Mouse (Mus musculus) embryonic facial prominence, embryonic 13.5 days (tissue): ENCODE results near the gene Fibp. TPM values are rescaled to one million over a fixed set of nuclear protein-coding genes. Genes with fewer than 3 reads are reported as not detected.
A peak's percentile ranks its signal among the peaks of the same experiment; 100 is the strongest.

Source experiments
- ATAC-seq: fragments of 200-750 bp; cut with Nextera tagmentation; 2 replicates; pipeline ENCODE4 v1.8.0; 2017; ENCODE audit warnings: low read depth; ENCODE audit not compliant: insufficient number of reproducible peaks, insufficient read depth, low FRiP score, low TSS enrichment
- H3K27ac ChIP-seq: fragments of 300-500 bp; sonication (generic); 2 replicates; pipeline ENCODE4 v1.5.1; 2015; ENCODE audit warnings: moderate library complexity, mild to moderate bottlenecking, inconsistent platforms
- H3K27me3 ChIP-seq: fragments of 300-500 bp; sonication (generic); 2 replicates; pipeline ENCODE4 v1.6.1; 2015; ENCODE audit warnings: mild to moderate bottlenecking, inconsistent platforms
- H3K36me3 ChIP-seq: fragments of 300-500 bp; sonication (generic); 2 replicates; pipeline ENCODE4 v1.6.1; 2015; ENCODE audit warnings: mild to moderate bottlenecking, inconsistent platforms
- H3K4me1 ChIP-seq: fragments of 300-500 bp; sonication (generic); 2 replicates; pipeline ENCODE4 v1.6.1; 2015; ENCODE audit warnings: inconsistent platforms
- H3K4me2 ChIP-seq: fragments of 300-500 bp; sonication (generic); 2 replicates; pipeline ENCODE4 v1.6.1; 2015; ENCODE audit warnings: moderate library complexity, mild to moderate bottlenecking, inconsistent platforms
- H3K4me3 ChIP-seq: fragments of 300-500 bp; sonication (generic); 2 replicates; pipeline ENCODE4 v1.5.1; 2015; ENCODE audit warnings: mild to moderate bottlenecking, inconsistent platforms
- H3K9ac ChIP-seq: fragments of 300-500 bp; sonication (generic); 2 replicates; pipeline ENCODE4 v1.6.1; 2015; ENCODE audit warnings: mild to moderate bottlenecking, inconsistent platforms
- H3K9me3 ChIP-seq: fragments of 300-500 bp; sonication (generic); 2 replicates; pipeline ENCODE4 v1.6.1; 2016; ENCODE audit warnings: inconsistent platforms
- WGBS: fragments of 180-500 bp; shearing (Covaris S2); methylation state at CpG from one replicate; pipeline ENCODE4 v1.1.7; 2015; ENCODE audit warnings: mixed read lengths; 5-methylcytosine and 5-hydroxymethylcytosine counted together
- polyA plus RNA-seq: library from polyadenylated mRNA; unstranded; fragments of >200 nt; fragmentation: Nextera tagmentation; extraction: Ambion mirVana; gene quantifications from 2 replicates; pipeline ENCODE4 v1.2.1, GENCODE M21; 2015

Fibp gene
- 138 and 144 TPM in 2 replicates for polyA plus RNA-seq

DNA sequence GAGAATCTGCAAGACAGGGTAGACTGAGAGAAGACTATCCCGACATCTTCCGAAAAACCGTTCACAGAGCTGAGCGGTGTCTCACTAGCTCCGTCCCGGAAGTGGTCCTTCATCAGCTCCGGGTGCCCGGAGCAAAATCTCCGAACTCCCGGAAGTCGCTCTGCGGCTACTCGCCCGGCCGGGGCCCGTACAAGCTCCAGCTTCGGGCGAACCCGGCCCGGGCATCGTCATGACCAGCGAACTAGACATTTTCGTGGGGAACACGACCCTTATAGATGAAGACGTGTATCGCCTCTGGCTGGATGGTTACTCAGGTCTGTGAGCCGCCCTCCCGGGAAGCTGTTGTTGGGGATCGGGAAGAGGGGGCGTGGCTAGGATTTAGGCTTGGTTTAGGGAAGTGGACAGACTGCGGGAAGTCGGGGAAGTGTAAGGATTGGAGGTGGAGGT lies at the start of gene Fibp:
Fibp (plus strand) TSS at position 151 of the 447 bp plus-strand sequence.
- ATAC-seq = 0 out of 2 replicates have a peak, but pooled peaks have one; percentile 53
- Histone ChIP-seq H3K9ac (peak within 1 kb of the TSS; percentile 79), H3K36me3 (peaks cover 35% of the 10 kb centered on the region), H3K27ac (peak within 1 kb of the TSS; percentile 70), H3K9me3 (no peaks in the 10 kb centered on the region), H3K4me2 (peak within 1 kb of the TSS; percentile 91), H3K27me3 (peaks cover 7% of the 10 kb centered on the region; the same call in 1 of the 2 replicates), H3K4me1 (peaks cover 39% of the 10 kb centered on the region), H3K4me3 (peak within 1 kb of the TSS; percentile 68)
- under 1% methylated on average over 32 of the region's 32 CpGs for WGBS

DNA sequence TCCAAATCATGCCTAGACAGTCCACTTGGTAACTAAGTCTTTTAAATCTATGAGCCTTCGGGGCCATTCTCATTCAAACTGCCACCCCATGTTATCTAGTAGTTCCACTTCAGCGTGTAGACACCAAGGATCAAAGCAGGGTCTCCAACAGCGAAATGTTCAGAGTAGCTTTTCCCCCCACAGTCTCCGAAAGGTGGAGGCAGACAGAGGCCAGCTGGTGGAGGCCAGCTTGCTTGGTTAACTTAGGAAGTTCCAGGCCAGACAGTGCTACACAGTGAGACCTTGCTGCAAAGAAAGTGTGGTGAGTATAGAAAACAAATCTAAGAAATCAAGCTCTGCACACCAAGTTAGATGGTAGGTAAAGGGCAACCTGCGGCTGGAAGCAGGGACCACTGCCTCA lies 49.8 kb upstream of the Fibp start:
- Histone ChIP-seq H3K27ac (no peak overlapping the region), H3K27me3 (no peaks in the 10 kb centered on the region), H3K36me3 (no peaks in the 10 kb centered on the region), H3K9me3 (no peaks in the 10 kb centered on the region), H3K9ac (no peak overlapping the region), H3K4me1 (peaks cover 19% of the 10 kb centered on the region), H3K4me3 (no peak overlapping the region), H3K4me2 (no peak overlapping the region)
- 84% methylated on average over 5 of the region's 5 CpGs for WGBS
- no peak for ATAC-seq

DNA sequence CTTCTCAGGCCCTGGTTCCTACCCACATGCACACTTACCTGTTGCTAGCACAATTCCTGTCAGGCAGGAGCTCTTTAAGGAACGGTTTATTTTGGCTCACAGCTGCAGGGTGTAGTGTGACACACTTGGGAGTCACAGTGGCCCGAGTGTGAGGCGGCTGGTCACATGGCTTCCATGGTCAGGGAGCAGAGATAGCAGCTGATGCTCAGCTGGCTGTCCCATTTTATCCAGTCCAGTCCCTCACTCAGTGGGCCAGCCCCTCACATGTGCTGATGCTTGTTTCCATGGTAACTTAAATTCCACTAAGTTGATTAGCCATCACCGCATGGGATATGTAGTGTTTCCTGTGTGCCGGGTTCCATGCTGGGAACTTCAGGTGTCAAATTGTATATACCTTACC lies 48.5 kb upstream of the Fibp start:
- no peak for ATAC-seq
- Histone ChIP-seq H3K4me3 (no peak overlapping the region), H3K9me3 (no peaks in the 10 kb centered on the region), H3K4me1 (peaks cover 15% of the 10 kb centered on the region), H3K27me3 (no peaks in the 10 kb centered on the region), H3K4me2 (no peak overlapping the region), H3K36me3 (no peaks in the 10 kb centered on the region), H3K27ac (no peak overlapping the region), H3K9ac (no peak overlapping the region)
- WGBS = 46% methylated on average over 5 of the region's 5 CpGs

DNA sequence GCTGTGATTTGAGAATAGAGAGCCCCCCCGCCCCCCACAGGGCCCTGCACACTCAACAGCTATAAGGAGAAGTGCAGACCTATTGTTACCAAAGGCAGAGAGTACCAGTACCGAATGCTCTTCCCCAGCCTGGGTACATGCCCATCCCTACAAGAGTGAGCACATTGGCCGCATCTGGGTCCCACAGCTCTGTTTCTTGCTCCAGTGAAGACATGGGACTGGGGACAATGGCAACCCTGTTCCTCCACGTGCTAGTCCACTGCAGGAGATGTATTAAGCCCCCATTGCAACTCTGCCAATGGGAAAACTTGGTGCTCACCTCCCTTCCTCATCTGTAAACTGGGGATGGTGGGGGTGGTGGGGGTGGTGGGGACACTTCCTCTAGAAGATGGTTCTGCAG lies 46.6 kb upstream of the Fibp start:
- Histone ChIP-seq H3K9me3 (no peaks in the 10 kb centered on the region), H3K27me3 (no peaks in the 10 kb centered on the region), H3K9ac (no peak overlapping the region), H3K4me1 (0 out of 2 replicates have a peak, but pooled peaks cover 8% of the 10 kb centered on the region), H3K27ac (no peak overlapping the region), H3K4me2 (no peak overlapping the region), H3K4me3 (no peak overlapping the region), H3K36me3 (no peaks in the 10 kb centered on the region)
- WGBS = 66% methylated on average over 4 of the region's 4 CpGs
- ATAC-seq = no peak

DNA sequence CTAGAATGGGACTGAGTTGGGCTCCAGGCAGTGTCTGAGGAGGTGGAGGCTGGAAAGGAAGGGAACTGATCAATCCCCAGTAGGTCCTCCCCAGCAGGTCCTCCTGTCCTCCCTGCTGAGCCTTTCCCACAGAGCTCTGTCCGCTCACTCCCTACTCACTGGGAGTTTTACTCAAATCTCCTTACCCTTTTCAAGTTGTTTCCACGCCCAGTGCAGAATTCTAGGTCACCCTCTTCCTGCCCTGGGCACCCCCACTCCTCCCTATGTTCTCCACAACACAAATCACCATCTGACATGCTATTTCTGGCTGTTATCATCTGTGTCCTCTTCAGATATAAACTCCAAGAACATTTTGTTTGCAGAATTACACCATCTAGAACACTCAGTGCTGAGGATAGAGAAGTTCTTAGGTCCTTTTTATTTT lies 45.9 kb upstream of the Fibp start:
- Histone ChIP-seq H3K36me3 (peaks cover 5% of the 10 kb centered on the region), H3K4me1 (0 out of 2 replicates have a peak, but pooled peaks cover 5% of the 10 kb centered on the region), H3K4me3 (no peak overlapping the region), H3K4me2 (no peak overlapping the region), H3K27me3 (no peaks in the 10 kb centered on the region), H3K9ac (no peak overlapping the region), H3K9me3 (no peaks in the 10 kb centered on the region), H3K27ac (no peak overlapping the region)
- ATAC-seq = no peak
- WGBS = 51% methylated on average over 2 of the region's 2 CpGs

DNA sequence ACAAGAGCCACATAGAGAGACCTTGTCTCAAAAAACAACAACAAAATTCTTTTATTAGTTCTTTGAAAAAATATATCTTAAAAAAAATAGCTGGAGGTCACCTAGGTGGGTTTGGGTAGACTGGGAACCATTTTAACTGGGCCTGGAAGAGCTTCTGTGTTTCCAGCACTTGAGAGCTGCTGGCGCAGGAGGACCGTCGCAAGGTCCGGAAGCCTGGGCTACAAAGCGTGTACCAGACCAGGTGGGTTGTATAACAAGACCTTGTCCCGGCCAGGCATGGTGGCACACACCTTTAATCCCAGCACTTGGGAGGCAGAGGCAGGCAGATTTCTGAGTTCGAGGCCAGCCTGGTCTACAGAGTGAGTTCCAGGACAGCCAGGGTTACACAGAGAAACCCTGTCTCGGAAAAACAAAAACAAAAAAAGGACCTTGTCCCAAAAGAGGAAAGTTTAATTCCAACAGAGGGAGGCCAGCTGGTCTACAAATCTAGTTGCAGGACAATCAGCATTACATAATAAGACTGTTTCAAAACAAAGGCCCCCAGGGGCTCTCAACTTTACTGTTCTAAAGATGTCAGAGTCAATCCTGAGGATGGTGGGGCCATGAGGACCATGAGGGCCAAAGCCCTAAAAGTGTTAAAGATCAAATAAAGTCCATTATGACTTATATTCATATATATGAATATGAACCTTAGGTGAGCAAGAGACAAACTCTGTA lies 41.5 kb upstream of the Fibp start:
- 95% methylated on average over 8 of the region's 8 CpGs for WGBS
- peaks cover 42% of the 10 kb centered on the region for H3K36me3 ChIP-seq

DNA sequence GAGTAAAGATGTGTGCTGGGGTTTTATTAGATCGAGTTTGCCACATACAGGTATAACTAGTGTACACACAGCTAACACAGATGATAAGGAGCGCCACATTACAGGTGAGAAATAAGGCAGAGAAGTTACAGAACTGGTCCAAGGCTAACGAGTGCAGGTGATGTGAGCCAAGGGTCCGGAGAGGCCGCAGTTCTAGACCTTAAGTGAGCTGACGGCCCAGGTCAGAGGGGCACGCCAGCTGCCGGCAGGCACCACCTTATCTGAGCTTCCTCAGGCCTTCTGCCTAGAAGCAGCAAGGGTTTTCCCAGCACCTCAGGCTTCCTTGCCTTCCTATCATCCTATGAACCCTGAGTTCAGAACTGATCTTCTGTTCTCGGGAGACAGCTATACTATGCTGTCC lies 40.8 kb upstream of the Fibp start:
- no peaks in the 10 kb centered on the region for H3K9me3 ChIP-seq
- H3K4me1 ChIP-seq = peaks cover 21% of the 10 kb centered on the region
- no peak overlapping the region for H3K4me2 ChIP-seq
- no peaks in the 10 kb centered on the region for H3K27me3 ChIP-seq
- no peak for ATAC-seq
- H3K9ac ChIP-seq = no peak overlapping the region
- 90% methylated on average over 9 of the region's 9 CpGs for WGBS
- H3K4me3 ChIP-seq = no peak overlapping the region
- peaks cover 42% of the 10 kb centered on the region for H3K36me3 ChIP-seq
- H3K27ac ChIP-seq = no peak overlapping the region

More for the DNA sequence above, 41.5 kb upstream of the Fibp start:
- no peak for ATAC-seq
- Histone ChIP-seq H3K4me1 (peaks cover 20% of the 10 kb centered on the region), H3K9me3 (no peaks in the 10 kb centered on the region), H3K4me2 (no peak overlapping the region), H3K9ac (no peak overlapping the region), H3K27ac (no peak overlapping the region), H3K4me3 (no peak overlapping the region), H3K27me3 (no peaks in the 10 kb centered on the region)

DNA sequence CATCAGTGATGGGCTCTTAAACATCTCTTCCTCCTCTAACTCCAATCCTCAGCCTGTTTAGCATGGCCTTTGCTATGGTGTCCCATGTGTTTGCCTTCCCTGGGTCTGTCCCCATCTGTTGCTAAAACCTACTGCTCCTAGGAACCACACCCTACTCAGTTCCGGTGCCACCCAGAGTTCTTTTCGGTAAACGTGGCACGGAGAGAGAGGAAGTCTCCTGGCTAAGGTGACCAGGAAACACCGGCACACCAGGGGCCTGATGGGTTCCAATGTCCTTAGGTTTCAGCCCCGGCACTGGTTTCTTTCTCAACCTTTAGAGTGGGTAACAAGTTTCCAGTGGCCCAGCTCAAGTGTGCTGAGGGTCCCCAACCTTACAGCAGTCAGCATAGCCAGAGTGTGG lies 39.8 kb upstream of the Fibp start:
- Histone ChIP-seq H3K9me3 (no peaks in the 10 kb centered on the region), H3K4me3 (no peak overlapping the region), H3K36me3 (peaks cover 42% of the 10 kb centered on the region), H3K27ac (no peak overlapping the region), H3K9ac (no peak overlapping the region), H3K4me1 (peaks cover 21% of the 10 kb centered on the region), H3K4me2 (no peak overlapping the region), H3K27me3 (no peaks in the 10 kb centered on the region)
- WGBS = 91% methylated on average over 6 of the region's 6 CpGs
- ATAC-seq = no peak

DNA sequence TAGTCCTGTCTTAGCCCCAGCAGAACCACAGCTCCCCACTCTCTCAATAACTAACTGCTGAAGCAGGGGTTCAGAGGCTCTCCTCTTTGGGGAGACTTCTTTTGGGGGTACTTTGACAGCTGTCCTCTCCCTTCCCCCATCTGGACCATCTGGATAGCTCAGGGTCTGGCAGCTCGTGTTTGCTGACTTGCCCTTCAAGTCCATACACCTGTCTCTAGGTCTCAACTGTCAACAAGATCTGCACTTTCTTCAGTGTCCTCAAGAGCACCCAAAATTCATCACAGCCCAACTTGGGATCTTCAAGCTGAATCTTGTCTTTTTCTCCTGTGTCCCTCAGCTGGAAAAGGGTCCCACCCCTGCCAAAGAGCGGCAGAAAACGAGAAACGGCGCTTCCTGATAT lies 38.6 kb upstream of the Fibp start:
- H3K9me3 ChIP-seq = no peaks in the 10 kb centered on the region
- H3K9ac ChIP-seq = peak overlapping the region; percentile 49; the same call in 1 of the 2 replicates
- peaks cover 51% of the 10 kb centered on the region for H3K36me3 ChIP-seq
- 83% methylated on average over 5 of the region's 5 CpGs for whole genome bisulfite sequencing
- H3K4me1 ChIP-seq = peaks cover 32% of the 10 kb centered on the region
- ATAC-seq = no peak
- H3K4me2 ChIP-seq = no peak overlapping the region
- no peaks in the 10 kb centered on the region for H3K27me3 ChIP-seq
- H3K4me3 ChIP-seq = no peak overlapping the region
- H3K27ac ChIP-seq = no peak overlapping the region

DNA sequence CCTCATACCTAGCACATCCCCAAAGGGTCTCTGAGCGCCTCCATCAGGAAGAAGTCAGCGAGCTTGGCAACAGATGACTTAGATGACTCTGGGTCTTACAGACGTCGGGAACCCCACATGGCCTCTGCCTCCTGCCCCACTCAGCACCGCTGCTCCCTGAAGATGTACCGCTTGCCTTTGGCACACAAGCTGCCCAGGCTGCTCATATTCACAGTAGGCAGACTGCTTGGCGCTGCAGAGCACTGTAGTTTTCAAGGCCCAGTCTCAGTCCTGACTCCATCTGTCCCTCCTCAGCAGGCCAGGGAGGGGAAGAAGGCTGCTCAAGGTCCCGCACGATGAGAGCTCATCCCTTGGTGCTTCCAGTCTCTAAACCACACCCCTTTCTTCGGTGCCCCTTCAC lies 38.1 kb upstream of the Fibp start:
- ATAC-seq = no peak
- peaks cover 37% of the 10 kb centered on the region for H3K4me1 ChIP-seq
- no peak overlapping the region for H3K4me3 ChIP-seq
- H3K36me3 ChIP-seq = peaks cover 56% of the 10 kb centered on the region
- H3K4me2 ChIP-seq = no peak overlapping the region
- no peaks in the 10 kb centered on the region for H3K9me3 ChIP-seq
- H3K9ac ChIP-seq = peak overlapping the region; percentile 49; the same call in 1 of the 2 replicates
- no peaks in the 10 kb centered on the region for H3K27me3 ChIP-seq
- 89% methylated on average over 10 of the region's 10 CpGs for WGBS
- no peak overlapping the region for H3K27ac ChIP-seq

DNA sequence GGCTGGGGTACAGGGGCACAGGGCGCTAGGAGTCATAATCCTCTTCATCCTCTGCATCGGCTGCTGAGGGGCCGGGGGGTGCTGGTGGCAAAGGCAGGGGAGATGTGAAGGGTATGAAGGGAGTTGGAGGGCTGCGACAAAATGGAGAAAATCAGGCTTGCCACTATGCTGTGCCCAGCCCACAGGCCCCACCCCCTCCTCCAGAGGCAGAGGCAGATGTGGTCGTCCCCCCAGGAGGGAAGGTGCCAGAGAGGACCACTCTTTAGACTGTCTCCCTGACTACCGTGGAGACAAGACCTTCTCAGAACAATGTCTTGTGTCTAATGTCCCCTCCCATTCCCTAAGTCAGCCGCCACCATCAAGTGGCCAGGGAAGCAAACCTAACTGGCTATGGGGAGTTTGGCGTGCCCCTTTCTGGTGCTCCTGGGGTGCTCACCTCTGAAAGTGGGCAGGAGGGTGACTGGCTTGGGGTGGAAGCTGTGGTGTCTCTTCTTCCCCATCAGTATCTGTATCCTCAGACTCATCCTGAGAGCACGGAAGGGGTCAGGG lies 37.4 kb upstream of the Fibp start:
- ATAC-seq = no peak
- H3K27ac ChIP-seq = no peak overlapping the region
- H3K9me3 ChIP-seq = no peaks in the 10 kb centered on the region
- peaks cover 57% of the 10 kb centered on the region for H3K36me3 ChIP-seq
- peak overlapping the region; percentile 72 for H3K4me3 ChIP-seq
- H3K4me1 ChIP-seq = peaks cover 37% of the 10 kb centered on the region
- peak overlapping the region; percentile 79 for H3K4me2 ChIP-seq
- H3K9ac ChIP-seq = peak overlapping the region; percentile 85
- H3K27me3 ChIP-seq = no peaks in the 10 kb centered on the region
- 85% methylated on average over 9 of the region's 9 CpGs for WGBS

DNA sequence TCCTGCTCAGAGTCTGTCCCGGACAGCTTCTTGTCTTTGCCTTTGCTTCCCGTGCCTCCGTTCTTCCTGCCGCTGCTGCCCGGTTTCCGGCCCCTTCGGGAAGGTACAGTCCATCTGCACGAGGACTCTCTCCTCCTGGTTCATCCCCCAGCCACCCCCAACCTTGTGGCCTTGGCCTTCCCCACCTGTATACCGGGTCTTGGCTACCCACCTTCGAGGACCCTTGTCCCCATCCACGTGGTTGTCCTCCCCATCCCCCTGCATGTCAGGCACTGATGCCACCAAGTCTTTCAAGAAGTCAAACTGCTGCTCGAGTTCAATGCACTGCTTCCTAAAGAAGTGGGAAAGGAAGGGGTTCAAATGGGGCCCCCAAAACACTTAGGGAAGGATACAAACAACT lies 36.9 kb upstream of the Fibp start:
- 60% methylated on average over 12 of the region's 12 CpGs for WGBS
- Histone ChIP-seq H3K36me3 (peaks cover 60% of the 10 kb centered on the region), H3K4me1 (peaks cover 37% of the 10 kb centered on the region)

More for the DNA sequence above, 36.9 kb upstream of the Fibp start:
- Histone ChIP-seq H3K4me2 (peak overlapping the region; percentile 79), H3K27me3 (no peaks in the 10 kb centered on the region), H3K9me3 (no peaks in the 10 kb centered on the region), H3K9ac (peak overlapping the region; percentile 85), H3K4me3 (peak overlapping the region; percentile 72), H3K27ac (peak overlapping the region; percentile 90)
- no peak for ATAC-seq
